Mouse (Mus musculus) right cerebral cortex, adult 18-20 months (tissue): ENCODE results near the gene Gna15.

Source experiments
- DNase-seq: peaks from one replicate; pipeline ENCODE4 v3.0.0; 2022; ENCODE audit warnings: mixed read lengths

The Gna15 gene

DNA sequence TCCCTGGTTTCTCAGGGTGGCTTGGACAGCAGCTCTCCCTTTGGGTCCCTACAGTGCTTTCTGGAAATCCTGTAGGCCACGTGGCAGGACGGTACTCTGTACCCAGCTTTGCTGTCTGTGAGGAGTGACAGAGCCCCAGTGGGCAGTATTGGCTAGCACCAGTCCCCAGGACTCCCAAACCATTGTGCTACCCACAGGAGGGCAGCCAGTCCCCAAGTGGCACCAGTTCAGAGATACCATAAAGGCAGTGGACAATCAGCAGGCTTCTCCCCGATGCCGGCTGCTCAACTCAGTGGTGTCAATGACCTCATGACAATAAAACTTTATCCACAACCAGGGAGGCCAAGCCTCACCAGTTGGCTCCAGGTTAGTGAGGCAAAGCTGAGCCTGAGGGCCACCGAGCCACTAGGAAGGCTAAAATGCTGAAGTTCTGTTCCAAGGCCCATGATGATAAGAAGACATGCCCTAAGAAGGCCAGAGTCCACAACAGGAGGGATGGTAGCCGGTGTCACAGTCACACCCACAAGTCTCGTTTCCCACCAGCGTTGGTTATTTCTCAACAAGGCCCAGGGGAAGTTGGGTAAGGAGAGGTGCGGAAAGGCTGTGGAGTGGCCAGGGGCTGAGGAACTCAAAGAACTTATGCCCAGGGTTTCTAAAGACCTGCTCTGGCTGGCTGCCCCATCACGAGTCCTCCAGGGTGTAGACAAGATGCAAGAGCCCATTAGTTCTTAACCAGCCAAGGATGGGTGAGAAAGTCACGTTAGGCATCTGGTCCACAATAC, 29.6 kb downstream of the Gna15 start:
- DNase-seq, result no peak

DNA sequence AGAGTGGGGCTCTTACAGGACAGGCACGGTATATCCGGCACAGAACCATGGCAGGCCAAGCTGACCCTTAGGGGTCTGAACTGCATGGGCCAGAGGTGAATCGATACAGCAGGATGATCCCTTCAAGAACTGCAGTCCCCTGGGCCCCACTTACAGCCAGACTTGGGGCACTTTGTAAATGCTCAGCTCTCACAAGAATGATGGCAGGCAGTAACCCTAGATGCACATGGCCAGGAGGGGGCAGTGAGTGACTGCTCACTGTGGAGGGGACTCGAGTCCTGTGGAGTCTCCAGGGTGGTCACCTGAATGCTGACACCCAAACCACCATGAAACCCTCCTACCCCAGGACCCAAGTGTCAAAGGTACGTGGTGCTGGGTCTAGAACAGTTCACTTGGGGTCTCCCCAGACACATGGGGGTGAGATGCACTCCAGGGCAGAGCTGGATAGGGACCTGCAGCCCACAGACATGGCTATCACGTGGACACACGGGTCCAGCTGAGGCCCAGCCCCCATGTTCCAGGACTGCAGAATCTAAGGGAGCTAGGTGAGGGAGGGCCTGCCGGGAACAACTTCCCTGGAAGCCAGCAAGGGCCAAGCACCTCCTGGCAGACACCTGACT, 30.3 kb downstream of the Gna15 start:
- no peak for DNase-seq

DNA sequence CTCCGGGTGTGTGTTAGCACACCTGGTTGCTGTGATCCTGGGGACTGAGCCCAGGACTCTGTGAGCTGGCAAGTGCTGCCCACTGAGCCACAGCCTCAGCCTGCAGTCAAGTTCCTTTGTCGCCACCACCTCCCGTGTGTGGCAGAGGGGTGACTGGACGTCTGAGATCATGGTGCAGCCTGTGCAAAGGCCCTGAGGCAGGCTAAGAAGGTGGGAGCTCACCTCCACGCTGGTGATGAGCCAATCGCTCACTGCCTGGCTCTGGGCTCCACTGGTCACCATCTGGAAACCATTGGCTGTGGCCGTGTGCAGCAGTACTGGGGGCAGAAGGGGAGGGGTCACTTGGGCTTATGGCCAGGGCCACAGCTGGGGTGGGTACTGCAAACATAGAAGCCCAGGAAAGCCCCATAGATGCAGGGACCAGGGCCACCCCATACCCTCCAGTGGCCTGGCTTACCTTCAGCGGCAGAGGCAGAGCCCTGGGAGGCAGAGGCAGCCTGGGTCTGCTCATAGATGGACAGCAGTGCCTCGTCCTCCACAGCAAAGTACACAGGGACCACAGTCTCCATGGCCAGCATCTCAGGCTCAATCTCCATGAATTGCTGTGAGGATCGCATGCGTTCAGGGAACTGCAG, 31.3 kb downstream of the Gna15 start:
- no peak for DNase-seq

DNA sequence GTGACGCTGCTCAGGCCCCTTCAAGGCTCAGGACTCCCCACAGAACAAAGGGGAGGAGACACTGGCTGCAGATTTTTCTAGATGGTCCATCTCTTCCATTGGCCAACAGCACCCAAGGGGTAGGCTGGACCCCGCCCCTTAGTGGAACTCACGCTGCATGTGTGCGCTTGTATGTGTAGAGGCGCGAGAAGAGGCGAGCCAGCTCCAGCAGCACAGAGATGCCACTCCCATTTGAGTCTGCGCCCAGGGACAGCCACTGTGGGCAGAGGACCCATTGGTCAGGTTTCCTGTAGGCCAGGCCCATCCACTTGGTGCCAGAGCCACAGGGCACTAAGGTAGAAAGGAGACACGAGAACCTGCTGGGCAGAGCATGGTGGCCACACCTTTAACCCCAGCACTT, 33.0 kb downstream of the Gna15 start:
- DNase-seq, result no peak

DNA sequence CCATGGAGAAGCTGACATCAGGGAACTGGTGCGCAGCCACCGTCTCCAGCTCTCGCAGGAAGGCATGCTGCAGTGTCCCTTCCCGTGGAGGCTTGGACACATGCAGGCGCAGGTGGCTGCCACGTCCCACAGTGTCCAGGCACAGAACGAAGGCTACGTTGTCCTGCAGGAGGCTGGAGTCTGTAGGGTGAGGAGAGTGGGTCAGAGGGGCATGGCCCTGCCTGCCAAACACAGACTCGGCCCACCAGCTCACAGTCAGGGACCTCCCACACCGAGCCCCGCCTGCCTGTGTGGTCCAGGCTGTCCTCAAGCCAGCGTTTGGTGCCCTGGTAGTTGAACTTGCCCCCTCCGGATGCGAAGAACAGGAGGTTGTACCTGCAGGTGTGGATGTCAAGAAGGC, 34.1 kb downstream of the Gna15 start:
- DNase-seq, result no peak

DNA sequence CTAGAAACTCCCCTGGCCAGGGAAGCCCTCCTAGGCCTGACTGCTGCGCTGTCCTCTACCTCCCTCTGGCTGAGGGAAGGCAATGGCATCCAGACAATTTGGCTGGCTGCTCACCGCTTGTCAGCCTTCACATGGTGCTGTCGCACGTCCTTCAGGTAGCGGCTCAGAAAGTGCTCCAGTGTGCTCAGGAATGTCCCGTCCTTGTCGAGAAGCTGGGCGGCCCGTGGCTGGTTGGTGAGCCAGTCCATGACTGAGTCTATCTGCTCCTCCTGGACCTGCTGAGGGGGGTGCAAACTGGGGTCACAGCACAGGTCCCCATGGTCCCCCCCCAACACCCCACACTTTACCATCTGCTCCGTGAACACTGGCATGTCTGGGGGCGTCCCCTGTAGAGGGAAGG, 35.9 kb downstream of the Gna15 start:
- DNase-seq, result no peak

DNA sequence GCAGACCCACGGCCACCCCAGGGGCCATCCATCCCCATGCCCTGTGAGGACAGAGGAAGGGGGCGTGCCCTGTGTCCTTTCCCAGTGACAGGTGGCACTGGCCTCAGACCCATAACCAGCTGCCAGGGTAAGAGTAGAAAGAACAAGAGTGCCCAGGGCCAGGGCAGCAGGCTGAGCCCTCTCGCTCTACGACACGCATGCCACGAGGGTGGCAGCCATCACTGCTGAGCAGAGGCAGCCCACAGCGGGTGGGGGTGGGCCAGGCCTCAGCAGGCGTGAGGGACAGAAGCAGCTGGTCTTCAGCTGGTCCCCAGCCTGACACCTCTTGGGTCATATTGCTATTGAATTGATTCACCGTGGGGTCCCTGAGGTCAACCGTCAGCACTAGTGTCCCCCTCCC, 37.5 kb downstream of the Gna15 start:
- DNase-seq, result no peak

DNA sequence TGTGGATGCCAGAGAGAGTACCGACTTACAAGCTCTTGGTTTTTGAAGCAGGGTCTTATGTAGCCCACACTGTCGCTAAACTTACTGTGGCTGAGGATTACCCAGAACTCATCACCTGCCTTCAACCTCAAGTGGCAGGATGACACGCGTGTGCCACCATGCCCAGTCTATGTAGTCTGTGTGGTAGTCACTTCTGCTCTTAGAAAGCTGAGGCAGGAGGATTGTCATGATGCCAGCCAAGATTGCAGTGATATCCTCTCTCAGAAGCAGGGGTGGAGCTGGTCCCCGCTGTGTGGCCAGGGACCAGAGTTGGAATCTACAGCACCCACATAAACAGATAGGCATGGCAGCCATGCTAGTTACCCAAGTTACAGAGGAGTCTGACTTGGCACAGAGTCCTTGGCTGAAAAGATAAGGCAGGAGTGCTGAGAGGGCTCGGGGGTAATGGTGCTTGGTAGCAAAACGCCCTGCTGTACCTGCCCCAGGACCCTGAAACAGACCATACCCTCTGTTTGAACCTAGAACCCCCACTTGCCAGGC, 38.5 kb downstream of the Gna15 start:
- DNase-seq, result no peak

DNA sequence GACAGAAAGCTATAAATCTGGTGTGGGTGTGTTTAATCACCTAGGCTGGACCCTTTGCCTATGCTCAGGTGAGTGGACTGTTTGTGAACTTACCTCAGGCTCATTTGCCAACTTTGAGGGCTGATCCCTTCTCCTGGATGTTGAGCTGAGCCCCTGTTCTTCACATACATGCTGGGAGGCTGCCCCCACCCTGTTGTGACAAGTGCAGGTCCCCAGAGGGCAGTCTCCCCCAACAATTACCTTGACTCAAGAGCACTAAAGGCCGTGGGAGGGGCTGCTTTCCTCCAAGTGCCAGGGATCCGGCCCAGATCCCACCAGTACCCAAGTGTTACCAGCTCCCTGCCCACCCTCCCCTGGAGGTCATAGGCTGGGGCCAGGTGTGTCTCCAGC, 39.0 kb downstream of the Gna15 start:
- no peak for DNase-seq

DNA sequence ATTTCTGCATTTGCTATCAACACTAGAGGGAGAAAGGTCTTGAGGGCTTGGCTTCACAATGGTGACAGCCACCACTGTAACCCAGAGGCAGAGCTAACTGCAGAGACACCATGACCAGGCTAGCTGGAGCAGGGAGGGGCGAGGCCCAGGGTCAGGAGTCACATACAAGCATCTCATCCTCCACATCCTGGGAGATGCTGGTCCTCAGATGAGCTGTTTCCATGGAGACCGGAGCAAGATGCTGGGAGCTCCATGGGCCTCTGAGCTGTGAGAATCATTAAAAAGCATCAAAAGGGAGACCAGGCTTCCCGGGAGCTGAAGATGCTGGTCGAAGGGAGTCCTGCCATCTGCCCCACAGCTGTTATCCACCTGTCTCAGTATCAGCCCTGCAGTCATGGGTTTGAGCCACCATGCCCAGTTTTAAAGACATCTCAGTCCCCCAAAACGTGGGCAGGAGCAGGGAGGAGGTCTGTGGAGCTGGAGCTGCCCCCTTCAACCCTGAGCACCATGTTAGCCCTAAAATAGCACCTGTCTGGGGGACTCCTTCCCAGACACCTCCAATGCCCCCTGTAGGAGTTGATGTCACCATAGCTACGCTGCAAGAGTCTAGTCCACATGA, 39.5 kb downstream of the Gna15 start:
- DNase-seq, result no peak

DNA sequence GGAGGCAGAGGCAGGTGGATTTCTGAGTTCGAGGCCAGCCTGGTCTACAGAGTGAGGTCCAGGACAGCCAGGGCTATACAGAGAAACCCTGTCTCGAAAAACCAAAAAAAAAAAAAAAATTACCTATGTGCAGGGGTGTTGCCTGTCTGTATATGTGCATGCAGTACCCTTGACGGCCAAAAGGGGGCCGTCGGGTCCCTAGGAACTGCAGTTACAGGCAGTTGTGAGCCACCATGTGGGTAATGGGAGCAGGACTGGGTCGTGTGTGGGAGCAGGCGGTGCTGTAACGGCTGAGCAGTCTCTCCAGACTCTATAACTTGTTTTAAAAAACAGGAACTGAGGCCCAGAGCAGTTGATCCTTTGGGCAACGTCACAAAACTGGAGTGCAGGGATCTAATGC, 40.0 kb downstream of the Gna15 start:
- no peak for DNase-seq

DNA sequence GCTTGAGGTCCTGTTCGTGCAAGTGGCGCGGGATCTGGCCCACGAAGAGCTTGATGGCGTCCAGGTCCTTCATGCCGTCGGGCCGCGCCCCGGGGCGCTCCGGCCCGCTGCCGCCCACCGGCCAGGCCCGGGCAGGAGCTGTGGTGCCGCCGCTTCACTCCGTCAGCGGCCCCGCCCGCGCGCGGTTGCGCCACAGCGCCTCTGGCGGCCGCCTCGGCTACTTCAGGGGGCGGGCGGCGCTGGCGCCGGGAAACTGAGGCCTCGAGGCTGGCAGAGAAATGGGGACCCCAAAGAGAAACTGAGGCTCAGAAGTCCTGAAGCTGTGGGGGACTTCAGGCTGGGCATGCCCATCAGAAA, 41.5 kb downstream of the Gna15 start, which contains the start of gene Celf5:
Gene Celf5 (minus strand): TSS at position 177 of the 357 bp plus-strand sequence.
- peak; percentile 77 for DNase-seq

DNA sequence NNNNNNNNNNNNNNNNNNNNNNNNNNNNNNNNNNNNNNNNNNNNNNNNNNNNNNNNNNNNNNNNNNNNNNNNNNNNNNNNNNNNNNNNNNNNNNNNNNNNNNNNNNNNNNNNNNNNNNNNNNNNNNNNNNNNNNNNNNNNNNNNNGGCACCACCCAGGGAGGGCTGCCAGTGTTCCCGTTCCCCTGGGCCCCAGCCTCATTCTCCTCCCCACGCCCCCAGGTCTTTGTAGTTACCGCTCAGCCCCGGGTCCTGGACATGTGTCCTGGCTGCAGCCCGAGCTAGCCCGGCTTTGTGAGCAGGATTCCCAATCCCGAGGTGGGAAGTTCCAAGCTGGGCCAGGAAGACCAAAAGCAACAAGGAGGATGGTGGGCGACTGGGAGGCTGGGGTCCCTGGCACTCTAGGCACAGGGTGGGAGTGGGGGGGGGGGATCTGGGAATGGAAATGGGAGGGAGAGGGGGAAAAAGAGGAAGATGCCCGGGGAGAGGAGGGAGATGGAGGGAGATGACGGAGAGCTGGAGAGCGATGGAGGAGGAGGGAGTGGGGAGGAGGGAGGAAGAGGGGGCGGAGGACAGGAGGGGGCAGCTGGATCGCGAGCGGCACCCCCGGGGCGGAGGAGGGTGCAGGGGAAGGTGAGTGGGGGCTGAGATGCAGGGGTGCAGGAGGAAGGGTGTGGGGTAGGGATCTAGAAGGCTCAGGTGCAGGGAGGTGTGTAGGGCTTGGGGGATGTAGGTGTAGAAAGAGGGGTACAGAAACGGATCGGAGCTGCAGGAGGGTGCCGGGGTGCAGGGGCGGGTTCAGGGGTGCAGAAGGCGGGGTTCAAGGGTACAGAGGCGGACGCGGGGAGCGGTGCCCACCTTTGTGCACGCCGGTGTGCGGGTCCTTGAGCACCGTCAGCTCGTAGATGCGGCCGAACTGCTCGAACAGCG, 42.2 kb downstream of the Gna15 start:
- DNase-seq, result no peak

DNA sequence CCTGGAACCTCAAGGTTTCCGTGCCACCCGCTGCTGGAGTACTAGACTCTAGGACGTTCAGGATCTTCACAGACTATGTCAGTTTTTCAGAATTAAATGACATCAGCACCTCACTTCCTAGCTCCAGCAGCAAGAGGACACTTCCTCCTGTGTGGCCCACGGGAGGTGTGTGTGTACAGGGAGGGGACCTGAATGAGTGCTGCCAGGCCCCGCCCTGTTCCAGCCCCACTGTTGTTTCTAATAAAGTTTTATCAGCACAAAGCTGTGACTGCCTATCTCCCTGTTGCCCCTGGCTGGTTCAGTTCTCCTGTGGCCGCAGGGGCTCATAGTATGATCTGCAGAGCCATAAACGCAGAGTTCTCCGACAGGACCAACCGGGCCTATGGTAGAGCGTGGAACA, 49.6 kb downstream of the Gna15 start:
- DNase-seq, result no peak

DNA sequence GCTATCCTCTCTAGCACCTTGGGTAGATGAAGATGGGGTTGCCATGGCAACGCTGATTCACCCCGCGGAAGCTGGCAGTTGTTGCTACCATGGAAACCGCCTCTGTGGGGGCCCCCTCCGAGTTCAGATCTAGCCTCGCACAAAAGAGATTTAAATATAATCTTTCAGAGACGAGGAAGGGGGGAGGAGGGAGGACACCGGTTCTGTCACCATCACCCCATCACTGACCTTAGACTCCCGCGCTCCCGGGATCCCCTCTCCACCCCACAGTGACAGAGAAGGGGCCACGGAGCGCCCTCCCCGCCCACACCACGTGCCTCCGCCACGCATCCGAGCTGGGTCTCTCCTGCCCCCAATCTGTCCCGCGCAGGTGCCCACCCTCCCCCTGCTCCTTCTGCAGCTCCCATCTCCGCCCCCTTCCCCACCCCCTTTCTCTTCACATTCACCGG, 51.0 kb downstream of the Gna15 start:
- DNase-seq, result peak; percentile 96

DNA sequence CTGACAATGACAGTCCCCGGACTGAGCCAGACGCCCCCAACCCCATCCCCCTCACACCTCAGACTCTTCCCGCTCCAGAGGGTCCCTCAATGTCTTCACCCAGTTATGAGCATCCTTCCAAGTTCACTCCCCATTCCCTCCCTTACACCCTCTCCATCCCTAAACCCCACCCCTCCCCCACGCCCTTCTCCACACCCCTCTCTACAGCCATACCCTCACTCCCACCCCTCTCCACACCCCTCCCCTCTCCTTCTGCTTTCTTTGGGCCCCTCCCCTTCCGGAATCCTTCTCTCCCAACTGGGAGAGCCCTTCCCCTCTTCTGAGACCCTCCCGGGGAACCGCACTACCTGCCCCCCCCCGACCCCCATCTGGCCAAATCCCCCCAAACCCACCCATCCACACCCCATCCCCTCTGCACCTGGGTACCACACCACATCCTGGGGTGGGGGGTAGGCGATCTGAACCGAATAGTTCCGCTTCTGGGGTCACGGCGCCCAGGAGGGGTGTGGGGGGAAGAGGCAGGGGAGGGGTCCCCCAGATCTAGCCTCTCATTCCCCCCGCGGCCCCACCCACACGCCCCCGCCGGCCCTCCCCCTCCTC, 51.5 kb downstream of the Gna15 start:
- DNase-seq, result no peak

DNA sequence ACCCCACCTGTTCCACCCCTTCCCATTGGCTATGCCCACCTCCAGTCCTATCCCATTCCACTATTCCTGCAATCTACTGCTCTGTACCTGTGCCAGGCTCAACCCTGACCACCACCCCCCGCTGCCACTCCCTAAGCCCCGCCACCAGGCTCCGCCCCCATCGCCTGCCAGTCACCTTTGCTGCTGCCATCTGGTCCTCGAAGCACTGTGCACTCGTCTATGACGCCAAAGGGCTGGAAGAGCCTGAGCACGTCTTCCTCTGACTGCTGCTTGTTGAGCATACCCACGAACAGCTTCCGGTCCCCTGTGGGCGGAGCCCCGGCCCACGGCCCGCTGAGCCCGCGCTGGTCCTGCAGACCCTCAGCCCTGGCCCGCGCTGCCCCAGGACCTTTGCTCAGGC, 53.6 kb downstream of the Gna15 start:
- DNase-seq, result peak; percentile 73

DNA sequence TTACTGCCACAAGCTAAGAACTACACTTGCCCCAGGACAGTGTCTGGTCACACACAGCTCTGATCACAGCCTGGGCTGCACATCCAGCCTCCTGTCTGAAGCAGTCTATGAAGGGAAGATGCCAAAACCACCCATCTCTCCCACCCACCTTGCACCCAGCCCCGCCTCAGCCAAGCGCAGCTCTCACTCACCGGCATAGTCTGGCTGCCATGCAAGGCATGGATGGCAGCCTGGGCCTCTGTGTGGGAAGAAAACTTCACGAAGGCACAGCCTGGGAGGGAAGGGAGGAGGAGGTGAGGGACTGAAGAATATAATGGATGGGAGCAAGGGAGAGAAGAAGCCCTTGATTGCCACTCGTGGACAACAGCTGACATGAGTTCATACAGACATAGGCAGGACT, 54.8 kb downstream of the Gna15 start:
- peak; percentile 90 for DNase-seq

DNA sequence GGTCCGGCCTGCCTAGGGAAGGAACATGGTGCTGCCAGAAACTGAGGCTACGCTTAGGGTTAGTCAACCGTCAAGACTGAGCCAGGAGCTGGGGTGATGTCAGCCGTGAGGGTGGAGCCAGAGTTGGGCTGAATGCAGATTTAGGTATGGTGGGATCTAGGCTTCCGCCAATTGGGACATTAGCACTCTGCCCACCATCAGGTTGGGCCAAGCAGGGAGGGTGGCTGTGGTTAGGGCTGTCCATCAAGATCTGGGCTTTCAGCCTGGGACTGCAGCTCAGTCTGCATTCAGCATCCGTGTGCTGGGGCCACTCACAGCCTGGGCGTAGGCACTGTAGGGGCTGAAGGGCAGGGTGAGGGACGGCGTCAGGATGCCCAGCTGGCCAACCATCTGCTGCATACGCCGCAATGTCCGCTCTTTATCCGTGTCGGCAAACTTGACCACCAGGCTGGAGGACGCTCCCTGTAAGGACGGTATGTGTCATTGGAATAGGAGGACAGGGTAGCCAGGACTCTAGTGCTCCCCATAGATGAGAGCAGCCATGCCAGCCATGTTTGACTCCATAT, 56.3 kb downstream of the Gna15 start:
- no peak for DNase-seq

DNA sequence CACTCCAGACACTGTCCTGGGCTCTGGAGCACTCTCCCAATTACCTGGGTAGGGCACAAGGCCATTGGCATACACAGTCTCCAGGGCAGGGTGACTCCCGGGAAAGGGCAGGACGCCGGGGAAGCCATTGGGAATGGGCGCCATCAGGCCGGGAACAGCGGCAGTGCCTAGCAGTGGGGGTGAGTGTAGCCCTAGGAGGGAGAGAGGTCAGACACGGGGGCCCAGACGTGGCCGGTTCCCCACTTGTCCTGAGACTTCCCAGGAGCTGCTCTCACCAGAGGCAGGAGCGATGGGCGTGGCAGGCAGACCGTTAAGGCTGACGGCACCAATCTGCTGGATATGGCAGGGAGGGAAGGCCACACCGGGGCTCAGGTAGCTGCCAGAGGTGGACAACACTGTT, 57.1 kb downstream of the Gna15 start:
- no peak for DNase-seq

DNA sequence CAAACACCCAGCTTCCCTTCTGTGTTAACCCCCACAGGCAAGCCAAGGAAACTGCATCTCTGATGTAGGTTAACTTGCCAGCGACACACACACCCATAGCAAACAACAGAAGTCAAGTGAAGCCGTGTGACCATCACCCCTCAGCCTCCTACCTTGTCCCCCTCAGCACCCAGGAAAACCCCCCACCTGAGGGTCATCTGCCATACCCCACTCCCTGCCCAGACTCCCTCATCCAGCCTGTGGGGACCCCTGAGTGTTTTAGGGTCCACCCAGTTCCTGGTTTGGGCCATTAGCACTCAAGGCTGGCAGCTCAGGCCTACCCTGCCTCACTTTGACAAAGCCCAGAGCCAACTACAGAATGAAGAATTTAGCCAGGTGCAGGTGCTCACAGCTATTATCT, 58.0 kb downstream of the Gna15 start:
- no peak for DNase-seq

DNA sequence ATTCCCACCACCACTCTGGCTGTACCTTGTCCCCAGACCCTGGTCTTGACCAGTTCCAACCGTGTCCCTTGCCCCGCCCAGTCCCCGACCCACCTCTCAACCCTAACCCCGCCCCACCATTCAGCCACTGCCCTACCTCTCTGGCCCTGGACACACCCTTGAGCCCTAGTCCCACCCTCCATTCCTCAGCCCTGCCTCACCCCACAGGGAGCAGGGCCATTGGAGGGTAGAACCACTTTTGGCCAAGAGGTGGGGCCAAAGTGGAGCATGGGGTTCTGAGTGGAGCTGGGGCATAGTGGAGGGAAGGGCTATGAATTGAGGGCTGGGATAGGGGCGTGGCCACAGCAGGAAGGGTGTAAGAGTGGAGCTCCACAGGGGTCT, 58.8 kb downstream of the Gna15 start:
- no peak for DNase-seq
